In the genomic region with DNA sequence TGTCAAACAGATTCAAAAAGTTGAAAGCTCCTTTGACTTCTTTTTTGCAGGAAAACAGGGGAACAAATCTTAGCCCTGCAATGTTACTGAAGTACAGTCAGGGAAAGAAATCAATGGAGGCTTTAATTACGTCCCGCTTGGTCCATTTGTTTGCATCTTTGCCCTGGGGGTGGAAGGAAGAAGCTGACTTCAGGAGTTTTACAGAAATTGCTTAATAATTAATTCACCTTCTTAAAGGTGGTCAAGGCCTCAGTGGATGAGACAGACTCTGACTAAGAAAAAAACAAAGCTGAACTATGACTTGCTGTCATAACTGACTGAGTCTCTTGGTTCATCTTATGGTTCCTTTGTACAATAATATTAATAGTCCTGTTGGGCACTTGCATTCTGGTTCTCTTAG, we compare ENCODE assay signal across 24 mouse cellular contexts. TPM values are rescaled to one million over a fixed set of nuclear protein-coding genes. Genes with fewer than 3 reads are reported as not detected.
DNase-seq lines count a peak whose midpoint lies in the region; ATAC-seq and TF ChIP-seq lines count a peak whose summit lies in the region.
"Had no signal": no experiment of that assay in that cellular context is flagged by ENCODE, and none has a peak within 500 bp of the region (broad histone marks: within the 10 kb centered on the region; RNA-seq: fewer than 3 reads in every experiment).

No protein-coding gene starts in this region.

- no peak overlapping the region for H3K4me3 ChIP-seq in kidney, embryonic 14.5 days (ENCODE audit: low read length)
- H3K4me3 ChIP-seq in kidney, embryonic 16.5 days (ENCODE audit: low read length) = no peak overlapping the region
- H3K4me3 ChIP-seq: forebrain, embryonic 10.5 days; forebrain, embryonic 13.5 days; heart, adult 2 months; heart, embryonic 10.5 days; heart, embryonic 13.5 days had no signal

- TF ChIP-seq CTCF in Patski (IDR thresholded peaks at IDR 0.05) = no peak

- no peak for ATAC-seq in kidney, embryonic 14.5 days (ENCODE audit: low FRiP score, low TSS enrichment)
- peak; percentile 48 for ATAC-seq in Patski
- peak; percentile 59 for ATAC-seq in kidney, embryonic 16.5 days (ENCODE audit: low FRiP score, low TSS enrichment)
- ATAC-seq: activated CD4-positive, CD25-positive, alpha-beta regulatory T cell, adult 4 months; CD4-positive, CD25-positive, alpha-beta regulatory T cell, adult 4 months; forebrain, embryonic 13.5 days; forebrain, embryonic 16.5 days had no signal

- POLR2A ChIA-PET in Patski (lab: Charles Lee) = interaction anchor here (0.5 kb wide), 1 partner anchor 16 kb away, joined by 4 read pairs; no protein-coding TSS in a partner anchor

- no peaks in the 10 kb centered on the region for H3K4me1 ChIP-seq in kidney, embryonic 14.5 days (ENCODE audit: control insufficient read depth, insufficient read depth, low read length)
- H3K4me1 ChIP-seq in kidney, embryonic 16.5 days (ENCODE audit: insufficient read depth, low read length) = peaks cover 3% of the 10 kb centered on the region; the same call in 1 of the 2 replicates
- H3K4me1 ChIP-seq: forebrain, embryonic 10.5 days; forebrain, embryonic 13.5 days; heart, embryonic 10.5 days; heart, embryonic 13.5 days had no signal

- CTCF ChIA-PET in Patski (lab: Charles Lee) = interaction anchor here (0.9 to 3.5 kb wide), 10 partner anchors 11 to 102 kb away, joined by 3 to 16 read pairs (median 4); no protein-coding TSS in a partner anchor

- H3K27ac ChIP-seq in kidney, embryonic 14.5 days (ENCODE audit: low read depth, low read length) = no peak overlapping the region
- 0 out of 2 replicates have a peak overlapping the region, but pooled peaks have one; percentile 38 for H3K27ac ChIP-seq in kidney, embryonic 16.5 days (ENCODE audit: low read length)
- H3K27ac ChIP-seq: forebrain, embryonic 10.5 days; forebrain, embryonic 13.5 days; heart, adult 2 months; heart, embryonic 10.5 days; heart, embryonic 13.5 days; hindbrain, embryonic 14.5 days had no signal

- no peaks in the 10 kb centered on the region for H3K36me3 ChIP-seq in kidney, embryonic 14.5 days (ENCODE audit: control insufficient read depth, insufficient read depth, low read length)
- no peaks in the 10 kb centered on the region for H3K36me3 ChIP-seq in kidney, embryonic 16.5 days (ENCODE audit: insufficient read depth, low read length)
- H3K36me3 ChIP-seq: forebrain, embryonic 10.5 days; heart, embryonic 10.5 days; heart, embryonic 13.5 days had no signal

- peak; percentile 19 to 56 for DNase-seq in kidney, adult 8-10 months
- DNase-seq in Patski (ENCODE audit: low read depth, low spot score) (no peak), liver (no peak)
- DNase-seq in adrenal gland, postnatal 25 days = no peak
- DNase-seq: adrenal gland, adult 8-10 months; adrenal gland, postnatal 36 days; cerebellum, adult 18-20 months; cerebellum, adult 9-10 months; cerebellum, postnatal 14 days; gastrocnemius, postnatal 10 days; gastrocnemius, postnatal 36 days; heart, adult 2 months; heart, postnatal 14 days; heart, postnatal 4 days had no signal

- in situ Hi-C loops in Patski (cut with MboI; ENCODE audit: low pct_unique_long_range_greater_than_20kb) = no loop called here

- 56% methylated on average over 2 of the region's 2 CpGs for WGBS in kidney, embryonic 14.5 days
- WGBS in kidney, embryonic 16.5 days = 64% methylated on average over 2 of the region's 2 CpGs

- H3K9me3 ChIP-seq in kidney, embryonic 14.5 days (ENCODE audit: control insufficient read depth, low read length) = no peaks in the 10 kb centered on the region
- no peaks in the 10 kb centered on the region for H3K9me3 ChIP-seq in kidney, embryonic 16.5 days (ENCODE audit: low read length)
- H3K9me3 ChIP-seq: forebrain, embryonic 10.5 days; forebrain, embryonic 13.5 days; heart, embryonic 10.5 days; heart, embryonic 13.5 days had no signal

- H3K4me2 ChIP-seq in kidney, embryonic 14.5 days (replicated peaks; ENCODE audit: low read depth, low read length) = no peak overlapping the region
- H3K4me2 ChIP-seq in kidney, embryonic 16.5 days (replicated peaks; ENCODE audit: low read depth, low read length) = no peak overlapping the region
- H3K4me2 ChIP-seq: forebrain, embryonic 13.5 days; heart, embryonic 13.5 days; hindbrain, embryonic 14.5 days had no signal

- no peak overlapping the region for H3K9ac ChIP-seq in kidney, embryonic 14.5 days (ENCODE audit: low read depth, low read length)
- no peak overlapping the region for H3K9ac ChIP-seq in kidney, embryonic 16.5 days (replicated peaks; ENCODE audit: low read length)
- H3K9ac ChIP-seq: forebrain, embryonic 13.5 days; heart, embryonic 13.5 days; hindbrain, embryonic 14.5 days had no signal

- H3K27me3 ChIP-seq in kidney, embryonic 14.5 days (ENCODE audit: control insufficient read depth, insufficient read depth, low read length) = no peaks in the 10 kb centered on the region
- no peaks in the 10 kb centered on the region for H3K27me3 ChIP-seq in Patski
- no peaks in the 10 kb centered on the region for H3K27me3 ChIP-seq in kidney, embryonic 16.5 days (ENCODE audit: insufficient read depth, low read length)
- H3K27me3 ChIP-seq: forebrain, embryonic 13.5 days; heart, embryonic 13.5 days had no signal

RNA-seq across cellular contexts. Expression of a gene that starts 59.6 kb away (rescaled TPM):
- 31.0 and 38.2 TPM in 2 replicates for polyA plus RNA-seq in kidney, embryonic 14.5 days (2014; fragmentation: Nextera tagmentation; extraction: Ambion mirVana)
- polyA plus RNA-seq in Patski (2021) = 158 TPM
- 89.2 and 102 TPM in 2 replicates for polyA plus RNA-seq in kidney, embryonic 16.5 days (2015; fragmentation: Nextera tagmentation; extraction: Ambion mirVana)
- 33.1 and 41.1 TPM in 2 replicates for total RNA-seq in adrenal gland, postnatal 25 days (2021)

Comparison
In these comparisons a context has a peak if more than half of its experiments do, and no peak if none do; other contexts are left out.
1. DNase-seq: peak in kidney, adult 8-10 months (2 of 2); none in Patski (single experiment), liver (single experiment) and adrenal gland, postnatal 25 days (single experiment).